Mouse (Mus musculus) heart, adult 2 months (tissue): ENCODE measurements around the gene Mcm10.

Experiments used
- CTCF ChIP-seq: fragments of 200-600 bp; IDR thresholded peaks from 2 replicates; pipeline ENCODE4 v1.8.1; 2022; ENCODE audit warnings: antibody characterized with exemption, mild to moderate bottlenecking, moderate library complexity
- EP300 ChIP-seq: fragments of 200-500 bp; IDR thresholded peaks from 2 replicates; pipeline ENCODE4 v1.6.1; 2011; ENCODE audit warnings: low read depth, low read length, control low read depth; ENCODE audit not compliant: insufficient read depth
- POLR2A ChIP-seq: fragments of 200-500 bp; IDR thresholded peaks from 2 replicates; pipeline ENCODE4 v1.6.1; 2011; ENCODE audit warnings: mild to moderate bottlenecking, low read depth, low read length, control low read depth; ENCODE audit not compliant: insufficient read depth

DNA sequence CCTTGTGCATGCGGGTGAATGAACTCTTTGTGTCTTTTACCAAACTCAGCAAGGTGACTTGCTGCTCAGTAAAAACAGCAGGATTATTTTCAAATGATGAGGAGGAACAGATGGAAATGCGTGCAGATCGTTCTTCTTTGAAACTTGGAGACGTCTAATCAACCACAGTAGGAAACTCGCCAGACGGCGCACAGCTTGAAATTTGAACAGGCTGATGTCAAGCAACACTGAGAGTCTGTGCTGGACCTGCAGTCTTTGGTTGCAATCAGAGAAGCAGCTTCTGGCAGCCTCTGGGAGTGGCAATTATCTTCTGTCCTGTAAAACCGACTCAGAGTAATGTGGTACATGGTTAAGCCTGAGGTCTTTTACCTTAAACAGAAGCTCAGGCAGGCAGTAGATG, 34.5 kb downstream of the Mcm10 start:
- TF ChIP-seq POLR2A (no peak), CTCF (no peak), EP300 (no peak)
